Mouse (Mus musculus): Measurements from ENCODE around the gene Mlst8.
"Not testable (repeated sequence)": the region's sequence is repeated elsewhere in the genome, so short reads cannot be mapped to it uniquely, and the experiment has no call there.

Gene Mlst8

GRCm38 (mm10) chr17:24469336-24469909 lies 9.5 kb downstream of the Mlst8 start:
- no peak for DNase-seq (ENCODE audit: low read depth)

GRCm38 (mm10) chr17:24468636-24469246 lies 10.1 kb downstream of the Mlst8 start:
- DNase-seq (ENCODE audit: low read depth): no peak

- DNase-seq (ENCODE audit: low read depth): no peak
Measured at GRCm38 (mm10) chr17:24463374-24464133, 15.3 kb downstream of the Mlst8 start.

- DNase-seq (ENCODE audit: low read depth): no peak
Measured at GRCm38 (mm10) chr17:24462932-24463331, 15.9 kb downstream of the Mlst8 start.

GRCm38 (mm10) chr17:24461580-24461979 lies 17.3 kb downstream of the Mlst8 start:
- DNase-seq (ENCODE audit: low read depth): peak; percentile 68

GRCm38 (mm10) chr17:24455523-24456206 lies 23.2 kb downstream of the Mlst8 start:
- DNase-seq (ENCODE audit: low read depth): not testable (repeated sequence)

GRCm38 (mm10) chr17:24454756-24455522 lies 23.9 kb downstream of the Mlst8 start:
- peak; percentile 99 for DNase-seq (ENCODE audit: low read depth)

GRCm38 (mm10) chr17:24454218-24454755 lies 24.6 kb downstream of the Mlst8 start:
- no peak for DNase-seq (ENCODE audit: low read depth)

- no peak for DNase-seq (ENCODE audit: low read depth)
Measured at GRCm38 (mm10) chr17:24453372-24453771, 25.5 kb downstream of the Mlst8 start.

GRCm38 (mm10) chr17:24451220-24451619 lies 27.7 kb downstream of the Mlst8 start:
- no peak for DNase-seq (ENCODE audit: low read depth)

- DNase-seq (ENCODE audit: low read depth): no peak
Measured at GRCm38 (mm10) chr17:24449507-24449906, 29.4 kb downstream of the Mlst8 start.

- no peak for DNase-seq (ENCODE audit: low read depth)
Measured at GRCm38 (mm10) chr17:24446590-24446989, 32.3 kb downstream of the Mlst8 start.

GRCm38 (mm10) chr17:24443409-24443808 lies 35.5 kb downstream of the Mlst8 start:
- no peak for DNase-seq (ENCODE audit: low read depth)

GRCm38 (mm10) chr17:24442632-24443155 lies 36.2 kb downstream of the Mlst8 start, which contains the start of gene Dnase1l2:
Gene Dnase1l2, minus strand, starts transcription at chr17:24443105.
- no peak for DNase-seq (ENCODE audit: low read depth)

- DNase-seq (ENCODE audit: low read depth): no peak
Measured at GRCm38 (mm10) chr17:24442107-24442506, 36.8 kb downstream of the Mlst8 start.

GRCm38 (mm10) chr17:24441148-24441547 lies 37.7 kb downstream of the Mlst8 start:
- no peak for DNase-seq (ENCODE audit: low read depth)

GRCm38 (mm10) chr17:24440377-24440776 lies 38.5 kb downstream of the Mlst8 start:
- DNase-seq (ENCODE audit: low read depth): no peak

GRCm38 (mm10) chr17:24437016-24437415 lies 41.9 kb downstream of the Mlst8 start:
- DNase-seq (ENCODE audit: low read depth): no peak

GRCm38 (mm10) chr17:24429201-24429983 lies 49.5 kb downstream of the Mlst8 start:
- no peak for DNase-seq (ENCODE audit: low read depth)

GRCm38 (mm10) chr17:24427170-24427557 lies 51.7 kb downstream of the Mlst8 start:
- no peak for DNase-seq (ENCODE audit: low read depth)

Measured in c-Kit-positive CD71-positive TER-119-negative erythroid progenitor cells, embryonic 14.5 days (primary cell).